In the genomic region with DNA sequence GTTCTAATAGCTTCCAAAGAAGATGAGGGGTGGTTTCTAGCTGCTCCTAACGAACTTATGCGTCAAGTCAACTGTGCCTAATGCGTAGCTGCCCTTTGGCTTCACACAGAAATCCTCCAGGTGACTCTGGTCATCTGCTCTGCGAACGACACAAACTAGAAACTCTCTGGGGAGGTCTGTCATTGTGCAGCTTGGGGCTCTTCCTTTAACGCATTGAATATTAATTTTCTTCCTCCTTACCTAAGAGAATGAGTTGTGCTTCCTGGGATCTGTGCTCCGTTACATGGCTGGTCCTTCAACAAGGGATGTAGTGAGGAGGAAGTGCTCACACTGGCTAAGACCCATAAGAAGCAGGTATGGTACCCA, we compare ENCODE assay signal across 25 mouse cellular contexts.
A peak's percentile ranks its signal among the peaks of the same experiment; 100 is the strongest.
DNase-seq lines count a peak whose midpoint lies in the region; ATAC-seq and TF ChIP-seq lines count a peak whose summit lies in the region.
"Had no signal": no experiment of that assay in that cellular context is flagged by ENCODE, and none has a peak within 500 bp of the region (broad histone marks: within the 10 kb centered on the region; RNA-seq: fewer than 3 reads in every experiment).

No protein-coding gene starts in this region.

- TF ChIP-seq POLR2A in heart, adult 2 months (IDR thresholded peaks at IDR 0.05; ENCODE audit: insufficient read depth, low read depth, low read length) = no peak

- H3K27me3 ChIP-seq in heart, adult 2 months (ENCODE audit: control insufficient read depth, insufficient read depth, low read length) = peaks cover 3% of the 10 kb centered on the region
- no peaks in the 10 kb centered on the region for H3K27me3 ChIP-seq in kidney, embryonic 16.5 days (ENCODE audit: insufficient read depth, low read length)
- no peaks in the 10 kb centered on the region; the same call in 1 of the 2 replicates for H3K27me3 ChIP-seq in lung, embryonic 15.5 days
- H3K27me3 ChIP-seq: embryonic facial prominence, embryonic 15.5 days had no signal

- no peak for ATAC-seq in kidney, embryonic 16.5 days (ENCODE audit: low FRiP score, low TSS enrichment)
- ATAC-seq in lung, embryonic 15.5 days (ENCODE audit: borderline replicate concordance, extremely low read depth, low FRiP score, low TSS enrichment) = no peak
- ATAC-seq: CD4-positive, CD25-positive, alpha-beta regulatory T cell, adult 4 months; forebrain, embryonic 14.5 days had no signal

- H3K4me2 ChIP-seq in kidney, embryonic 16.5 days (replicated peaks; ENCODE audit: low read depth, low read length) = no peak overlapping the region
- H3K4me2 ChIP-seq in lung, embryonic 15.5 days = no peak overlapping the region
- H3K4me2 ChIP-seq: embryonic facial prominence, embryonic 15.5 days had no signal

- intact Hi-C loops in heart, adult 2 months (cut with DNase I) = no loop called here

- H3K27ac ChIP-seq in heart, adult 2 months = no peak overlapping the region
- peak overlapping the region; percentile 66 for H3K27ac ChIP-seq in kidney, embryonic 16.5 days (ENCODE audit: low read length)
- 0 out of 2 replicates have a peak overlapping the region, but pooled peaks have one; percentile 4 for H3K27ac ChIP-seq in lung, embryonic 15.5 days
- H3K27ac ChIP-seq: embryonic facial prominence, embryonic 15.5 days; forebrain, embryonic 10.5 days; gastrocnemius, adult 2 months; heart, embryonic 10.5 days had no signal

- no peaks in the 10 kb centered on the region for H3K36me3 ChIP-seq in heart, adult 2 months (ENCODE audit: control insufficient read depth, insufficient read depth, low read length)
- no peaks in the 10 kb centered on the region for H3K36me3 ChIP-seq in kidney, embryonic 16.5 days (ENCODE audit: insufficient read depth, low read length)
- H3K36me3 ChIP-seq in lung, embryonic 15.5 days = no peaks in the 10 kb centered on the region
- H3K36me3 ChIP-seq: embryonic facial prominence, embryonic 15.5 days; forebrain, embryonic 10.5 days; G1E; heart, embryonic 10.5 days had no signal

- no peak for TF ChIP-seq EP300 in heart, adult 2 months (IDR thresholded peaks at IDR 0.05; ENCODE audit: insufficient read depth, low read depth, low read length)

- no peaks in the 10 kb centered on the region for H3K79me2 ChIP-seq in heart, adult 2 months (replicated peaks; ENCODE audit: control insufficient read depth, insufficient read depth, low read length)

- peak; percentile 62 for DNase-seq in heart, adult 11 months
- DNase-seq in heart, adult 2 months = no peak
- no peak for DNase-seq in kidney, adult 8-10 months
- no peak for DNase-seq in lung, adult 18-20 months
- peak; percentile 38 for DNase-seq in retina, embryonic 14.5 days (ENCODE audit: low spot score)
- DNase-seq in layer of hippocampus, adult 8-10 months (ENCODE audit: low spot score in 2 of 2) = no peak
- DNase-seq: adrenal gland, adult 8-10 months; adrenal gland, postnatal 36 days; B cell, adult 2 months; cerebellum, adult 2 months; cerebellum, postnatal 14 days; embryo, embryonic 11 days; gastrocnemius, adult 2 months; gastrocnemius, postnatal 25 days; heart, postnatal 10 days; heart, postnatal 4 days had no signal

- H3K9ac ChIP-seq in heart, adult 2 months (ENCODE audit: low read depth, low read length) = no peak overlapping the region
- H3K9ac ChIP-seq in kidney, embryonic 16.5 days (replicated peaks; ENCODE audit: low read length) = no peak overlapping the region
- no peak overlapping the region for H3K9ac ChIP-seq in lung, embryonic 15.5 days
- H3K9ac ChIP-seq: embryonic facial prominence, embryonic 15.5 days had no signal

- H3K4me3 ChIP-seq in heart, adult 2 months = no peak overlapping the region
- H3K4me3 ChIP-seq in kidney, embryonic 16.5 days (ENCODE audit: low read length) = no peak overlapping the region
- H3K4me3 ChIP-seq in lung, embryonic 15.5 days = no peak overlapping the region
- H3K4me3 ChIP-seq: embryonic facial prominence, embryonic 15.5 days; erythroblast, embryonic 14.5 days; forebrain, embryonic 10.5 days; gastrocnemius, adult 2 months; heart, embryonic 10.5 days had no signal

- H3K4me1 ChIP-seq in heart, adult 2 months (ENCODE audit: control insufficient read depth, insufficient read depth, low read length) = no peaks in the 10 kb centered on the region
- peaks cover 21% of the 10 kb centered on the region for H3K4me1 ChIP-seq in kidney, embryonic 16.5 days (ENCODE audit: insufficient read depth, low read length)
- H3K4me1 ChIP-seq in lung, embryonic 15.5 days = peaks cover 29% of the 10 kb centered on the region
- H3K4me1 ChIP-seq: embryonic facial prominence, embryonic 15.5 days had no signal

- no peaks in the 10 kb centered on the region for H3K9me3 ChIP-seq in kidney, embryonic 16.5 days (ENCODE audit: low read length)
- no peaks in the 10 kb centered on the region for H3K9me3 ChIP-seq in lung, embryonic 15.5 days
- H3K9me3 ChIP-seq: embryonic facial prominence, embryonic 15.5 days; forebrain, embryonic 10.5 days; G1E; heart, embryonic 10.5 days had no signal

- TF ChIP-seq CTCF in heart, adult 2 months (IDR thresholded peaks at IDR 0.05) = no peak

- 82% methylated on average over 7 of the region's 7 CpGs for WGBS in heart, adult 2 months
- 55% methylated on average over 7 of the region's 7 CpGs for WGBS in kidney, embryonic 16.5 days
- WGBS in lung, embryonic 15.5 days = 51% methylated on average over 7 of the region's 7 CpGs

Comparison
In these comparisons a context has a peak if more than half of its experiments do, and no peak if none do; other contexts are left out.
1. DNase-seq: peak in heart, adult 11 months (single experiment) and retina, embryonic 14.5 days (single experiment); none in heart, adult 2 months (0 of 2), kidney, adult 8-10 months (0 of 2), lung, adult 18-20 months (0 of 2) and layer of hippocampus, adult 8-10 months (0 of 2).